Mouse (Mus musculus) lung, postnatal 10 days (tissue): ENCODE data around the gene Zscan21.
"Not testable (repeated sequence)": the region's sequence is repeated elsewhere in the genome, so short reads cannot be mapped to it uniquely, and the experiment has no call there.

ENCODE experiments used
- DNase-seq: peaks from one replicate; pipeline ENCODE4 v3.0.0; 2021

The Zscan21 gene

DNA sequence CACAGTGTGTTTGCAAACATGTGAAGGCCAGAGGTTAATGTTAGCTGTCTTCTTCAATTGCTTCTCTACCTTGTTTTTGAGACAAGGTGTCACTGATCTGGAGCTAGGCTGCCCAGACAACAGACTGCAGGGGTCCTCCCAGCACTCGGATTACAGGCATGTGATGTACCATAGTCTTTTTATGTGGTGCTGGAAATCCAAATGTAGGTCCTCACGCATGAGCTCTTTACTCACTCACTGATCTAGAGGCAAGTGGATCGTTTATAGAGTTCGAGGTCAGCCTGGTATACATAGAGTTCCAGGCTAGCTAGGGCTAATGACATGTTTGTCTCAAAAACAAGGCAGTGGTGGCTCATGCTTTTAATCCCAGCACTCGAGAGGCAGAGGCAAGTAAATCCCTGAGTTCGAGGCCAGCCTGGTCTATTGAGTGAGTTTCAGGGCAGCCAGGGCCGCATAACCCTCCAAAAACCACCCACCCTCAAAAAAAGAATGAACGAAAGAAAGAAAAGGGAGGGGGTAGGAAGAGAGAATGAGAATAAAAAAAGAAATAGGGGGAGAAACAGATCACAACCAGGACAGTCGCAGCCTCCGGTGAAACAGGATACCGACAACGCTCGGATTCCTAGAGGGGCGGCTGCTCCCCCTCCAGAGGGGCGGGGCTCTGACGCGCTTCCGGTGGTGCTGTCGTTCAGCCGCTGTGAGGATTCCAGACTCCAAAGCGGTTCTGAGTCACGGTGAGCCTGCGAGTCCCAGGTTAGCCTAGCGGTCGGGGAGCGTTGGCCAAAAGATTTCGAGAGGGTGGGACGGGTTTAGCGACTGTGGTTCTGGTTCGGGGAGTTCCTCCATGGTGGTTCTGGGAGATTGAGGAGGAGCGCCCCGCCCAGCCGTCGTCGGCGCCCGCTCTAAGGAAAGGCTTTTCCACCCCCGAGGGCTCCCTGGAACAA, at the start of gene Zscan21:
TSS of gene Zscan21 (plus strand) at position 649 of the 944 bp plus-strand sequence.
- DNase-seq, result peak; percentile 94

DNA sequence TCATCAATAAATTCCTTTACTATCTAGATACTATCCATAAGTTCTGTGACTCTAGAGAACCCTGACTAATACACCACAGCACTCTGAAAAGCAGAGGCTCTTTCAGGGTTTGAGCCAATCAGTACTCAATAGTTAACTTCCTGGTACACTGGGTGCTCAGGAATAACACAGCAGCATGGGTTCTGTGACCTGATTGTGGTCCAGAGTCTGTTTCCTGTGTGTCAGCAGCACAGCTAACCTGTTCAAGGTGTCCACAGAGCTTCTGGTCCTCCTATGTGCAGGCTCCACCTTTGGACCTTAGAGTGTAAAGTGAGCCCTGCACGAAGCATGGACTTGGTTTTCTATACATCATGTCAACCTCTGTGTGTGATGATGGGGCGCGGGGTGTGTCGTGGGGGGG, 42.9 kb upstream of the Zscan21 start:
- no peak for DNase-seq

DNA sequence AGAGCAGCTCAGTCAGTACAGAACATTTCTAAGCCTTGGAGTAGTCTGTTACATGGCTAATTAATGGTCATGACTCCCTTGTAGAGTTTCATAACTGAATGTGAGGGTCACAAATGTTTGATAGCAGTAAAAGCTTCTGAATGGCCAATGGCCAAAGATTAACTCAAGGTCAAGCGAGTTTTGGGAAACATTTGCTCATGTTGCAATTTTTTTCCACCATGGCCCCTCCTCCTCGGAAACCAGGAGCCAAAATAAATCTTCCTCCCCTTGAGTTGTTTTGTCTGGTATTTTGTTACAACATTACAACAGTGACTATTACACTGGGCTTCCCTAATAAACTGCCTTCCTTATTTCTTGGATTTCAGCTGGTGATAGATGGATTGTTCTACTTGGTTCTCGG, 41.0 kb upstream of the Zscan21 start:
- DNase-seq, result no peak

DNA sequence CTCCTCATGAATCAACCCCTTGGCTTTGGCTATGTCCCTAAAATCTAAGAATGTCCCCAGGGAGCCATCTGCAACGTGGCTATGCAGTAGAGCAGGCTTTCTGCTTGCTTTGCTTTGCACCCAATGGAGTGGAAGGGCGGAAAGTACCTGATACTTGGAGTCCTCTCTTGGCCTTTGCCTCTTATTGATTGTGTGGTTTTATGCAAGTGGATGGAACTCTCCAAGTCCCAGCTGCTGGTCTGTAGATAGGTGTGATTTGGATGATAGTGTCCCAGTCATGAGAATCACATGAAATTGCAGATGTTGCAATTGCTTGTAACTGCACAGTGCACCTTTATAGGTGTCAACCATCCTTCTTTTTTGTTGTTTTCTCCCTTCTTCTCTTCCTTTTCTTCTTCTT, 40.6 kb upstream of the Zscan21 start:
- DNase-seq, result no peak

DNA sequence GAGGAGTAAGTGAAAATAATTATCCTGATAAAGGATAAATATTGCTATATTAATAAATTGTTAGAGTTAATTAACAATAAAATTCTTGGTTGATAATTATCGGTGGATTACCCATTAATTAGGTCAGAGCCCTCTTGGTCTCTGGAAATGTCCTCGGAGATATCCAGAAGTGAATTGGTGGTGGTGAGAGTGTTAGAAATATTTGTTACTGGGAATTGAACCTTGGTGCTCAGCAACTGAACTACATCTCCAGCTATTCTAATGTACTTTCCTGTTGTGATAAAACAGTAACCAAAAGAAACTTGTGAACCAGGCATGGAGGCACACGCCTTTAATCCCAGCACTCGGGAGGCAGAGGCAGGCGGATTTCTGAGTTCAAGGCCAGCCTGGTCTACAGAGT, 36.2 kb upstream of the Zscan21 start:
- DNase-seq, result no peak

DNA sequence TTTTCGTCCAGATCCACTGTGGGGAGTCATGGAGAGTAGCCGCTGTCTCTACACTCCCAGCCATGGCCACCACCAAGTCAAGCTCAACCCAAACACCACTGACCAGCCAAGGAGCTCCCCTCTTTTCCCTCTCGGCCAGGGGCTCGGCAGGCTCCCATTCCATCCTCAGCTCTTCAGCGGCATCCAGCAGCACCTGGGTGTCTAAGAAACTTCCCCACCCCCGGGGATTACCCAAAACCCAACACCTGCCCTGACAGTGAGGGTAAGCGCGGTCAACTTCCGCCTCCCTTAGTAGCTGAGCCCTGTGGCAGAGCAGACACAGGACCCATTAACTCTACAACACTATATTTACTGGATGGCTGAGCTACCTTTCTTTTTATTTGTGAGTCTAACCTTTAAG, 35.3 kb upstream of the Zscan21 start:
- DNase-seq, result no peak

DNA sequence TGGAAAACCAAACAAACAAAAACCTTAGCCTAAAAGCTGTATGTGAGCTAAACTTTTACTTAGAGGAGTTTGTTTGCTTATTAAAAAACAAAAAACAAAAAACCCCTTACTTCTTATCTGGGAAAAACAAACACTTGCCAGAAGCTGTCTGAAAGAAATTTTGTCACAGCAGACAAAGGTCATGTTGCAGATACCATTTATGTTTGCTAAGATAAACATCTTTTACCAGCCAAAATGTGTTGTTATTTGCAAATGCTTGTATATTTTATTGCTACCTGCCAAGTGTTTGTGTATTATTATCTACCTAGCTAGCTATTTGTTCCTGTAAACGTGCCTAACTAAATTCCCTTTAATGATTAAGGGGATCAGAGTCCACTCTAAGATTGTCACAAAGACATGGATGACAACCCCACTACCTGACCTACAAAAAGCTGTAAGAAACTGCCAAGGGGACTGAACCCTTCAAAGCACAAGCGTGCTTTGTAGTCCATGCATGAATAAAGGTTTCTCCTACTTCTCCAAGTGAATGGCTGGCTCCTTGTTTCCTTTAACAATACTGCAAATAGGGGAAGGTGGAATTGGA, 33.3 kb upstream of the Zscan21 start:
- no peak for DNase-seq

DNA sequence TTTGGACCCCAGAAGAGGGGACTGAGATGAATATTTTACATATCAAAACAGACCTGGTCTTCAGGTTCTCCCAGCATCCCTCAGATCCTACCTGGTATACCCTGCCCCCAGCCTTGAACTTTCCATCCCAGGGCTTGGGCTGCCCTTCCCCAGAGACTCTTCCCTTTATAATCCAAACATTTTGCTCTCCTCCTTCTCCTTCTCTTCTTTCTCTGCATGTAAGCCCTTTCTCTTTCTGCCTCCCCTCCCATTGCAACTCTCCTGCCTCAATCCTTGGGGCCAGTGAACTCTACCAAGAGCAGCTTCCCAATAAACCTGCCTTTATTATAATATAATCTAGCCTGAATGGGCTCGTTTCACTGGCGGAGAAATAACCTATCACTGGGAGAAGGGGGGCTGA, 32.8 kb upstream of the Zscan21 start:
- no peak for DNase-seq

DNA sequence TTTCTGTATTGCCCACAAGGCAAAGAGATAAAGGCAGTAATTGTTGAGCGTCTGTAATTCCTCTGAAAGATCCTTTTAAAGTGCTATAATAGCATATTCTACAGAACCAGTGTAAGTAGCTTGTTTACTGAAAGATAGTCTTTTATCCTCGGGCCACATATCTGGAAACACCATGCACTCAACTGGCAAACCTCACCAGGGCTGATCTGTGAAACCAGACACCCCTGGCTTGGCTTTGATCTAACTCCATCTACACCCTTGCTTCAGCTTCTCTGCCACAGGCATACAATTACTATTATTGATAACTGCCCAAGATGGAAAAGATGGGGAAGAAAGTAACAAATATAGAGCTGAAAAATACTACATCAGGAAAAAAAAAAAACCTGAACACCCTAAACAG, 32.2 kb upstream of the Zscan21 start:
- DNase-seq, result no peak

DNA sequence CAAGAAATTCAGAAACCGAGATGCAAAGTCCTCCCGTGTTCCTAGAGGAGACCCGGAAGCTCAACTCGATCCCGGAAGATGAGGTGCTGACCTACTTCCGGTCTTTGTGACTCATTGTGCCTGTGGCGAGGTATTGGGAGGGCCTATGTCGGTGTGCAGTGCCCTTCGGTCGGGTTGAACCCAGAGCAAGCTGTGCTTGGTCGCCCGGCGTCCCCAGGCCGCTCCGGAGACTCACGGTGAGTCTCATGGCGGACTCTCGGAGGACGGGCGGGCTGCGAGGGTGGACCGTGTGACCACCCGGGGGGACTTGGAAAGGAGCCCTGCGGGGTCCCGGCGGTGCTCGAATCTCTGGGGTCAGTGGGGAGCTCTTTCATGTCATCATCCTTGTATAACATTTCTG, 31.7 kb upstream of the Zscan21 start, which contains the start of gene Zkscan1:
TSS of gene Zkscan1 (plus strand) at position 89 of the 400 bp plus-strand sequence.
- DNase-seq, result peak; percentile 87

DNA sequence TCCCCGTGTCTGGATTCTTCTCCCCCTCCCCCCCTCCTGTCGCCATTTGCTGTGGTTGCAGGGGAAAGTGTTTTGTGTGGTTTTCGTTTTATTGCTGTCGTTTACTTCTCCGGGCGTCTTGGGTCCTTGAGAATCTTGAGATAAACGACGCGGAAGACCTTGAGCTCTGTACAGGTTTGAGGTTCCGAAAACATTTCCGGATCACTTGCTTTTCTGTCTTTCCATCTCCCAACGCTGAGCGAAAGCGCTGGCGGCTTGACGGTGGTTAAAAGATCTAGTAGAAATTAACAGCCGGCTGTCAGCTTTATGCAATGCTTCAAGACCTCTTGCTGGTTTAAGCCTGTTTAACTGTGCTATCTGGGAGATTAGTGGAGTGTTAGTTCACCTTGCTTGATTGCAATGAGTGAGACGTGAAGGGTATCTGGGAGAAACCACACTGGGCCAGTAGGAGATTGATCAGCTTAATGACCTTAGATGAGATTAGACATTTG, 31.2 kb upstream of the Zscan21 start:
- peak; percentile 26 for DNase-seq

DNA sequence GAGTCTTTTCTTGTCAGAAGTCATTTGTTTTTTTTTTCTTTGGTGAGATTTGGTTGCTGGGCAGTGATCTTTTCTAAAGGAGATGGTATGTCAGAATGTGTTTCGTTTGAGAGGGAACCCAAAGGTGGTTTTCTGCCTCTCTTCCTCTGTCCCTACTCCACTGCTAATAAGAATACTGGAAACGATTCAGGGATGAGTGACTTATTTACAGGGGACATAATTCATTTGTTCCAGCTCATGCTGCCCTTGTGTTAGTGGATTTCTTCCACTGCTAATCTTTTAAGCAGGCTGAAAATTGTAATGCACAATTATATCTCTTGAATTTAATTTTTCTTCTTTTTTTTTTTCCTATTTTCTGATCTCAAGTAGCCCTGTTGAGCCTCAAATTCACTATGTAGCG, 29.9 kb upstream of the Zscan21 start:
- no peak for DNase-seq

DNA sequence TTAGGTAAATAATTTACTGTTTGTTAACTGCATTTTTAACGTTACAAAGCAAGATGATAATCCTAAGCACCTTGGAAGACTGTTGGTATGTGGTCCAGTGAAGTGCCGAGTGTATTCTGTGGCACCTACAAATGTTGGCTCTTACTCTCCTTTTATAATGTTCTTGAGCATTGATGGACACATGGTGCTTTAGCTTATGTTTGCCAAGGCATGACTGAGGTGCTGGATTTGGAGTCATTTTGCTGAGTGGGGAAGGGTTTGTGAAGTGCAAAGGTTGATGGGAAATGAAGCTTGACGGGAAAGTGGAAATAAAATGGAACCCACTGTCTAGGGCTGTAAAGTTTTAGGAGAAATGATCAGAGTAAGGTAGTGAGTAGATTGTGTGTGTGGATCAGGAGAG, 28.3 kb upstream of the Zscan21 start:
- DNase-seq, result no peak

DNA sequence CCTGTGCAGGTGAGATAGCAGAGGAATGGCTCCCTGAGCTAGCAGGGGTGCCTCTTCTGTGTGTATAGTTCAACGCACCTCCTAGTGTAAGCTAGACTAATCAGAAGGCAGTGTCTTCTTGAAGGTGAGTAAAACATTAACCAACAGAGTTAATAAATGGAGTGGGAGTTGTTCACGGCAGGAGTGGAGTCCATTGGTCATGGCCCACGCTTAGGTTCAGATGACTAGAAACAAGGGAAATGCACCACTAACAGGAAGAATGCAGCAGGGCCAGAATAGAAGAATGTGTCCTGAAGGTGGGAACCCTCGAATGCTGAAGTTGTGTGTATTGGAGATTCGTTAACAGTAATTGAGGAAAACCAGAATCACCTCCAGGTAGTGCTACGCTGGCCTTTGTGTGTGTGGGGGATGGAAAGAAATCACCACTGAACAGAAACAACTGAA, 27.6 kb upstream of the Zscan21 start:
- peak; percentile 6 for DNase-seq

DNA sequence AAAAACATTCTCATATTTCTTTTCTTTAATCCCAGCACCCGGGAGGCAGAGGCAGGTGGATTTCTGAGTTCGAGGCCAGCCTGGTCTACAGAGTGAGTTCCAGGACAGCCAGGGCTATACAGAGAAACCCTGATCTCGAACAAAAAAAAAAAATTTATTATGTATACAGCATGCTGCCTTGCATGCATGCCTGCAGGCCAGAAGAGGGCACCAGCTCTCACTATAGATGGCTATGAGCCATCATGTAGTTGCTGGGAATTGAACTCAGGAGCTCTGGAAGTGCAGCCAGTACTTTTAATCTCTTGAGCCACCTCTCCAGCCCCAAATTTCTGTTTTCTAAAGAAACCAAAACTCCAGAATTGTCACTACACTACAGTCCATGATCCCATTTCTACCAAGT, 26.4 kb upstream of the Zscan21 start:
- peak; percentile 19 for DNase-seq

DNA sequence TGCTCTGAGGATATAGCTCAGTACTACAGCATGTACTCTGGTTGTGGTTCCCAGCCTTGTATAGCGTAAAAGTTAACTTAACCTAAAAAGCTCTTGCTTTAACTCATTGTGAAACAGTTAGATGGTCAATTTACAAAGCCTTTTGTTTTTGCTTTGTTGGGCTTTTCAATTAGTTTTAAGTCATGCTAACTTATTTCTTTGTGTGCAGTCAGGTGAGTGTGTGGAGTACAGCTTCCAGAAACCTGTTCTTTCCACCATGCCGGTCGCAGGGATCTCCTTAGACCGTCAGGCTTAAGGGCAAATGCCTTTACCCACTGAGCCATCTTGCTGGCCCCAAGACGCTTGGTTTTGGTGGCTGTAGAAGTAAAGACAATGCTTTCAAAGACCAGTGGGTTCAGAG, 26.0 kb upstream of the Zscan21 start:
- no peak for DNase-seq

DNA sequence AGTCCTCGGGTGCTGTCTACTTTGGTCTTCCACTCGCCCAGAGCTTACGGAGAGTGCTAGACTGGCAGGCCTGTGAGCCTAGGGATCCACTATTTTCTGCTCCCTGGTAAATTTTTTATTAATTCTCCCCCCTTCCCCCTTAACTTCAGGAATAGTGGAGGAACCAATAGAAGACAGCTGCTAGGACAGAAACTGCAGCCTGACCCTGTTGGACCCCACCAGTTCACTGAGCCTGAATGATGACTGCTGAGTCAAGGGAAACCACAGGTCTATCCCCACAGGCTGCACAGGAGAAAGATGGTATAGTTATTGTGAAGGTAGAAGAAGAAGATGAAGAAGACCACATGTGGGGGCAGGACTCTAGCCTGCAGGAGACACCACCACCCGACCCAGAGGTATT, 23.9 kb upstream of the Zscan21 start:
- no peak for DNase-seq

DNA sequence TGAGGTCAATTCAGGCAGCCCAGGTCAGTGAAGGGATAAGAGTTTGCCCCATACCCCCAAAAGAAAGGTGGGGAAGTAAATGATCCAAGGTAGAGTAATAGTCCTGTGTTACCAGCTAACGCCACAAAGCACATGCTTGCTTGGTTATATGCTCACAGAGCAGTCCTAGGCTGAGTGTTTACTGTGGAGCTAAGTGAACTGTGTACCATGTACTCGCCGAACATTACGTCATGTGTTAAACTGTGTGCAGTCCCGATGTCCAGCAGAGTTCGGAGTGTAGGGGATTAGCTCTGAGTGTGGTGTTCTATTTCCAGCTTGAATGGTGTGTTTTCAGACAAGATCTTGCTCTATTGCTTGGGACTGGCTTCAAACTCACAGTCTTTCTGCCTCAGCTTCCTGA, 22.2 kb upstream of the Zscan21 start:
- no peak for DNase-seq

DNA sequence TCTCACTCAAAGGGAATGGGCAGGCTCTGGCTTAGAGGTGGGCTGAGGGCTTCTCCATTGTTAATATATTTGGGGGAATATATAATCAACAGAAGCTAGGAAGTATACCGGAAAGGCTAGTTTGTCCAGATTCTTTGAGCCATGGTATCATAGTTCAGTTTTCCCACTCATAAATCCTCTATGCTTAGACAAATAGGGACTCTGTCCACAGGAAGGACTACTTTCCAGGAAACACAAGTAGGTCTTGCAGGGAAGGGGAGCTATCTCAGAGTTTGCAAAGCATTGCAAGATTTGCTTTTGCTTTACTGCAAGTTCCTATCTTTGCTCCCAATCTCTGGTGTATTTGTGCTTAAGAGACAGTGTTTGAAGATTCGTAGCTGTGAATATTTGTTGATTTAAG, 11.7 kb upstream of the Zscan21 start:
- DNase-seq, result no peak

DNA sequence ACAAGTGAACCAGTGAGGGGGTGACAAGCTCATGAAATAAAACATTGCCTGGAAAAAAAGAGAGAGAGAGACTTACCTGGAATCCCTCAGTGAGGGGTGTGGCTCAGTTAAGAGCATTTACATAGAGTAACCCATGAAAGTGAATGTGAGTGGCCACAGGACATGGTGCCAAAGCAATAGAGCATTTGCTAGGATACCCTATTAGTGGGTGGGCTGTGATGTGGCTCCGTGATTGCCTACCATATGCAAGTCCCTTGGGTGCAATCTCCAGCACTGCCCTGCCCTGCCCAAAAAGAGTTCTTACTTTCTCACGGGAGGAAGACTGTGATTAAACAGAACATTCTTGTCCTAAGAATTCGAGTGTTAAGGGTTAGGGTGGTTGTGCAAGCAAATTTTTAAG, 9.6 kb upstream of the Zscan21 start:
- DNase-seq, result no peak

DNA sequence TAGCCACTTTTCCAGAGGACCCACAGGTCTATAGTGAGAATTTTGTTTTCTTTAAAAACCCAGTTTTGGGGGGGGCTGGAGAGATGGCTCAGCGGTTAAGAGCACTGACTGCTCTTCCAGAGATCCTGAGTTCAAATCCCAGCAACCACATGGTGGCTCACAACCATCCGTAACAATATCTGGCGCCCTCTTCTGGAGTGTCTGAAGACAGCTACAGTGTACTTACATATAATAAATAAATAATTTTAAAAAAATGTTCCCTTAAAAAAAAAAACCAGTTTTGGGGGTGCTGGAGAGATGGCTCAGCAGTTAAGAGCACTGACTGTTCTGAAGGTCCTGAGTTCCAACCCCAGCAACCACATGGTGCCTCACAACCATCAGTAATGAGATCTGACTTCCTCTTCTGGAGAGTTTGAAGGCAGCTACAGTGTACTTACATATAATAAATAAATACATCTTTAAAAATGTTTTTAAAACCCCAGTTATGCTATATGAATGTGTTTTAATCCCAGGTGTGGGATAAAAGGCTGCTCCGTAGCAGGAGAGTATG, 6.8 kb upstream of the Zscan21 start:
- not testable (repeated sequence) for DNase-seq

DNA sequence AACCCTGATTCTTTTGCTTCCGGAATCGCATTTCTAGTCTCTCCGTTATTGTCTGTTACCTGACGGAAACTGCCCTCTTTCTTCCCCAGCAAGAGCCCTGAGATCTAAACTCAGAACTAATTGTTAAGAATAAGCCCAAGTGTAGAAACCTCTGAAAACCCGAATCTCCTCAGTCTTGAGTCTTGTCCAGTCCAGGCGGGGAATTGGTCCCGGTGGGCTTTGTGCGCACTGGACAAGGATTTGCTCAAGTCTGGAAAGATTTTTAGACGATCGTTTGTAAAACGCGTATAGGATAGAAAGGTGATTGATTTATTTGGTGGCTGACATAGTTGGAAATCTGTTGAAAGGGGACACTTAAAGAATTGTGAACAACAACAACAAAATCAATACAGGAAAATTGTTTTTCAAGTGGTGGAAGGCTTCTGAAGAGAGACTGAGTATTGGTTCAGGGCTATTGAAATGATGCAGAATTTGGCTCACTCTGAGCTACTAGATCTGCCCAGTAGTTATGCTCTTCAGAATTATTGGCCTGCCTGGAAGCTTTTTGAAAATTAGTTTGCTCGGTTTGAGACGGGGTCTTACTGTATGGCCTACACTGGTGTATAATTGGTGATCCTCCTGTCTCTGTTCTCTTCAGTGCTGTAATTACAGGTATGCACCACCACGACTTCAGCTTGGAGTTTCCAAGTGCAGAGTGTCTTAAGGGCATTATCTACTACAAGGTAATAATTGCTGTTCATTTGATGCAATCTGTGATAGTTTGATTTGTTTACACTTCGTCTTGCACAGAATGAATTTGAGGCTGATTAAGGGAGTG, 704 bp downstream of the Zscan21 start:
- DNase-seq, result no peak

DNA sequence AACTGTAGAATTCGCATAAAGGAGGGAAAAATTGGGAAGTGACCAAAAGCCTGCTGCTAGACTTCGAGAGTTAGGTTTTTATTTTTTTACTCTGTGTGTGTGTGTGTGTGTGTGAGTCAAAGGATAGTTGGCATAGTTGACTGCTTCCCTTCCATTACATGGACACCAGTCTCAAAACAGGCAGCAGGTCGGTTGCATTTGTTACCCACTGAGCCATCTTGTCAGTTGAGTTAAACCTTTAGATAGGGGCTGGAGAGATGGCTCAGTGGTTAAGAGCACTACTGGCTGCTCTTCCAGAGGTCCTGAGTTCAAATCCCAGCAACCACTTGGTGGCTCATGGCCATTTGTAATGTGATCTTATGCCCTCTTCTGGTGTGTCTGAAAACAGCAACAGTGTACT, 1.3 kb downstream of the Zscan21 start:
- DNase-seq, result no peak
